Mouse (Mus musculus): ENCODE measurements around the gene Prph.

DNA sequence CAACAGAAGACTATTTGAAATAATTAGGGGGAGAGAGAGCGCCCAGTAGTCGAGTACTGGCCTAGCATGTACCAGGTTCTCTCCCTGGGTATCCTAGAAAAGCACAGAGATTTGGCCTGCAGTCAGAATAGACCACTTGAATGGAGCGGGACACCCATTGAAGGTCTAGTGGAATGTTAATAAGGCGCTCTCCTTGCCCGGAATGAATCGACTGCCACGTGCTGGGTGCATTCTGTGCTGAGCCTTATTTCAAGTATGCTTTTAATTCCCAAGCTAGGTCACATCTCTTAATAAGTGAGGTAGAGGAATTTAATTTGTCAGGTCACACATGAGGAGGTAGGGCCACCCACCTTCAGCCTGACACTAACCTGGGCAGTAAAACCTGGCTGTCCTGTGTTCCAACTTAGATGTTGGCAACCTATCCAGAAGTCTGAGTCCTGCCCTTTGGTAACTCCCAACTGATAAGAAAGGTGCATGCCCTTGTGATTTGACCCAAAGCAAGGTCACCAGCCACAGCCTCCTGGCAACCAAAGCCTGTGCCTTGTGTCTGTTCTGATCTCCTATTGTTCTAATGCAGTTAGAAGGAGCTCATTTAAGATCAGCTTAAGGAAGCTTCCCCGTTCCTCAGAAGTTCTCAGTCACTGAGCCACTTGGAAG, 18.6 kb upstream of the Prph start:
- TF ChIP-seq POLR2A (IDR thresholded peaks at IDR 0.05; ENCODE audit: insufficient read depth, low read depth, low read length) (no peak), CTCF (IDR thresholded peaks at IDR 0.05; ENCODE audit: insufficient read depth, low read depth, low read length) (no peak)

Measured in olfactory bulb, adult 2 months (tissue).